Mouse (Mus musculus): ENCODE results near the gene Foxn2. TPM values are rescaled to one million over a fixed set of nuclear protein-coding genes. Genes with fewer than 3 reads are reported as not detected.
"Not testable (repeated sequence)": the region's sequence is repeated elsewhere in the genome, so short reads cannot be mapped to it uniquely, and the experiment has no call there.

The Foxn2 gene
- polyA plus RNA-seq, 1 experiment from 2014 or later = 10.4 TPM

DNA sequence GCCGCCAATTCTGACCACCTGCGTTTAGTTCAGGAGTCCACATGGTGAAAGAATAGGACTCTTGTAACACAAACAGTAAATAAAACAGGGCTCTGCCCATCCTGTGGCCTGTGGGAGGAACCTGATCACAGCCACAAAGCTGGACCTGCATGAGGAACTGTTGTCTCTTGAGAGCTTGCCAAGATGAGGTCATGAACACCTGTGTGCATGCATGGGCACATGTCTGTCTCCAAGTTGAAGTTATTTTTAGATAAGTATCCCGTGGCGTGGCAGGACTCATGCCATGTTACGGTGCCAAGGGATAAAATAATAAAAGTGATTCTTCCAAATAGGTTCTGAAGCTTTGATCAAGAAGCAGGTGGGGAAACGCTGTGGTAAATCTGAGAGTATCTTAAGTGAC, 19.3 kb upstream of the Foxn2 start:
- WGBS = 94% methylated on average over 6 of the region's 6 CpGs
- H3K27ac ChIP-seq = no peak overlapping the region
- ATAC-seq (ENCODE audit: low FRiP score) = no peak
- no peak overlapping the region for H3K9ac ChIP-seq
- no peaks in the 10 kb centered on the region for H3K9me3 ChIP-seq
- H3K27me3 ChIP-seq = no peaks in the 10 kb centered on the region
- H3K4me2 ChIP-seq = no peak overlapping the region
- no peaks in the 10 kb centered on the region for H3K36me3 ChIP-seq
- H3K4me3 ChIP-seq = no peak overlapping the region
- no peaks in the 10 kb centered on the region for H3K4me1 ChIP-seq (replicated peaks)

GRCm38 (mm10) chr17:88430719-88431118, 9.8 kb upstream of the Foxn2 start:
- no peak overlapping the region for H3K9ac ChIP-seq
- ATAC-seq (ENCODE audit: low FRiP score) = no peak
- 88% methylated on average over 2 of the region's 2 CpGs for WGBS
- no peak overlapping the region for H3K4me3 ChIP-seq
- H3K9me3 ChIP-seq = no peaks in the 10 kb centered on the region
- H3K27ac ChIP-seq = no peak overlapping the region
- no peaks in the 10 kb centered on the region for H3K27me3 ChIP-seq
- H3K36me3 ChIP-seq = no peaks in the 10 kb centered on the region
- no peaks in the 10 kb centered on the region for H3K4me1 ChIP-seq (replicated peaks)
- H3K4me2 ChIP-seq = no peak overlapping the region

DNA sequence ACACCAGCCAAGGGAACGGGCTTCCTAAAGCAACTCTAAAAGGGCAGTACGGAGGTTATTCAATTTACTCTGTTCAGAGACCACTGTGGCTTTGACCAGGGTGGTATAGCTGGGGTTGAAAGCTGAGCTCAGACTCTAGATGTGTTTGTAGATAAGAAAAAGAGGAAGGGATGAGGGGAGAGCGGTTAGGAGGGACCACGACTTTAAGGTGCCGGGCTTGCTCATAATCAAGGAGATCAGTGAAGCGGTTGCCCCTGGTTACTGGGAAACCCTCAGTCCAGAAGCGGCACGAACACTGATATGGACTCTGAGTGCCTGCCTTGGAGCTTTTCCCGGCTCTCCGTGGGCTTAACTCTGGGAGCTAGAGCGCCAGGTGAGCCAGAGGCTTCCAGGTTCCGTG, 9.0 kb upstream of the Foxn2 start:
- Histone ChIP-seq H3K4me2 (no peak overlapping the region), H3K36me3 (no peaks in the 10 kb centered on the region), H3K9me3 (no peaks in the 10 kb centered on the region), H3K27ac (no peak overlapping the region), H3K4me3 (no peak overlapping the region), H3K27me3 (no peaks in the 10 kb centered on the region), H3K9ac (no peak overlapping the region), H3K4me1 (replicated peaks) (no peaks in the 10 kb centered on the region)
- WGBS = 89% methylated on average over 12 of the region's 12 CpGs
- no peak for ATAC-seq (ENCODE audit: low FRiP score)

GRCm38 (mm10) chr17:88431987-88432386, 8.5 kb upstream of the Foxn2 start:
- Histone ChIP-seq H3K36me3 (no peaks in the 10 kb centered on the region), H3K27me3 (no peaks in the 10 kb centered on the region)
- 90% methylated on average over 10 of the region's 10 CpGs for WGBS

DNA sequence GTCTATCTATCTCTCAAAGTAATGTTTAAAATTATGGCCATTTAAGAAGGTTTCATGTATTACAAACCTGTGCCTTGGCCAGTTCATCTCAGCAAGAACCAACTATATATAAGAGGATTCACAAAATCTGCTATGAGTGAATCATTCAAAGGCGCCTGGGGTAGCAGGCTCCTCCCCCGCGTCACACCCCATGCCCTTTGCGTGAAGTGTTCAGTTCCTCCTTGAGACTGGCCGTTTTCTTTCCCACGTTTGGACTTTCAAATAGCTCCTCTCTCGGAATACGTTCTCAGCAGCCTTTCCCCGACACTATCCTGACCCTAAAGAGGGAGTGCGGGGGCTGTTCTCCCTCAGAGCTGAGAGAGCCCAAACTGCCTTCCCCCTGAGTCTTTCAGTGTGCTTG, 5.2 kb upstream of the Foxn2 start:
- H3K9me3 ChIP-seq = no peaks in the 10 kb centered on the region
- 80% methylated on average over 10 of the region's 10 CpGs for WGBS
- H3K9ac ChIP-seq = no peak overlapping the region
- no peaks in the 10 kb centered on the region for H3K27me3 ChIP-seq
- no peak for ATAC-seq (ENCODE audit: low FRiP score)
- no peak overlapping the region for H3K4me3 ChIP-seq
- H3K4me1 ChIP-seq (replicated peaks) = no peaks in the 10 kb centered on the region
- H3K4me2 ChIP-seq = no peak overlapping the region
- H3K36me3 ChIP-seq = no peaks in the 10 kb centered on the region
- no peak overlapping the region for H3K27ac ChIP-seq

More at GRCm38 (mm10) chr17:88431987-88432386, 8.5 kb upstream of the Foxn2 start:
- Histone ChIP-seq H3K9ac (no peak overlapping the region), H3K4me3 (no peak overlapping the region), H3K4me1 (replicated peaks) (no peaks in the 10 kb centered on the region), H3K9me3 (no peaks in the 10 kb centered on the region), H3K4me2 (no peak overlapping the region), H3K27ac (no peak overlapping the region)
- no peak for ATAC-seq (ENCODE audit: low FRiP score)

DNA sequence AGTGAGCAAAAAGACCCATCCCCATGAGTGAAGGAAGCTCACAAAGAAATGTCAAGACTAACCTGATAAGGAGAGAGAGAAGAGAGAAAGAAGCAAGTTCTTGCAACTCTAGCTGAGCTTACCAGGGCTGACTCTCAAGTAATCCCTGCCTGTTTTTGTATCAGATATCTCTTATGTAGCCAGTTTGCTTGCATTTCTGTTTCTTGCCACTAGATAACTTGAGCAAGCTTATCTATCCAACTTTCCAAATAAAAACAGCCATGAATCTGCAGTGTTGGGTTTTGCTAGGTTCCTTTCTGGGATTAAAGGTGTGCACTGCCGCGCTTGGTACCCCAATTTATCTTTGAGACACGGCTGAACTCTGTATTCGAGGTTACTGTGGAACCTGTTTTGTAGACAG, 4.2 kb upstream of the Foxn2 start:
- Histone ChIP-seq H3K4me2 (no peak overlapping the region), H3K27me3 (no peaks in the 10 kb centered on the region), H3K4me1 (replicated peaks) (no peaks in the 10 kb centered on the region), H3K9me3 (no peaks in the 10 kb centered on the region), H3K36me3 (no peaks in the 10 kb centered on the region), H3K27ac (no peak overlapping the region), H3K4me3 (no peak overlapping the region), H3K9ac (no peak overlapping the region)
- 92% methylated on average over 4 of the region's 4 CpGs for WGBS
- ATAC-seq (ENCODE audit: low FRiP score) = no peak

DNA sequence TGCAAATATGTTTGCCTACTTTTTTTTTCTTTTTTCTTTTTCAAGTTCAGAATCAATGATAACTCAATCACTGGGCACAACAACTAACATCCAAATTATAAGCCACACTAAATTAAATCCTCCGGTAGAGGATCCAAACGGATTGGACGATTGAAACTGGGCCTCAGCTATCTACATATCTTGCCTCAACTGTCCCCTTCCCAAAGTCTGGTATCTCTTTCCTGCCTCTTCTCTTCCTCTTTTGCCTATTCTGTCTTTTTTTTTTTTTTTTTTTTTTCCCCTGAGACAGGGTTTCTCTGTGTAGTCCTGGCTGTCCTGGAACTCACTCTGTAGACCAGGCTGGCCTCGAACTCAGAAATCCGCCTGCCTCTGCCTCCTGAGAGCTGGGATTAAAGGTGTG, 3.8 kb upstream of the Foxn2 start:
- not testable (repeated sequence) for H3K36me3 ChIP-seq; ATAC-seq (ENCODE audit: low FRiP score); H3K27ac ChIP-seq; H3K4me3 ChIP-seq; H3K9me3 ChIP-seq; H3K9ac ChIP-seq; H3K4me1 ChIP-seq (replicated peaks); H3K27me3 ChIP-seq; H3K4me2 ChIP-seq
- WGBS = 97% methylated on average over 5 of the region's 5 CpGs

DNA sequence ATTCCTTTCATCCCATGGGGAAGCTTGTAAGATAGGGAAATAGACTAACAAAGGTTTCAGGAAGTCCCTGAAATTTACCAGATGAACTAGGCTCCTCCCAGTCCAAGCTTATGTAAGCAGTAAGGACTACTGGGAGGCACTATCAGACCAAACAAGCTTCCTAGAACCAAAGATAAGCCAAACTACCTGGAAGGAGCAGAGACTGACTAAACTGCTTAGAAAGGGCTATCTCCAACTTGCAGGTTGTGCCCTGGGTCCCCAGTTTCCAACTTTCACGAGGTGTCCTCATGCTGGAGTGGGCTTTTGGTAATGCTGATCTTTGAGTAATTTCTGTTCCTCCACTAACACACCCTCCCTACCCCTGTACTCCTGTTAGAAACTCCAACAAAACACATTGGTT, 3.1 kb upstream of the Foxn2 start:
- Histone ChIP-seq H3K4me3 (no peak overlapping the region), H3K36me3 (no peaks in the 10 kb centered on the region), H3K9ac (no peak overlapping the region), H3K4me2 (no peak overlapping the region), H3K4me1 (replicated peaks) (no peaks in the 10 kb centered on the region), H3K9me3 (no peaks in the 10 kb centered on the region), H3K27me3 (no peaks in the 10 kb centered on the region), H3K27ac (no peak overlapping the region)
- ATAC-seq (ENCODE audit: low FRiP score) = no peak
- WGBS = 84% methylated on average over 1 of the region's 1 CpGs

GRCm38 (mm10) chr17:88439536-88440050, 918 bp upstream of the Foxn2 start:
- Histone ChIP-seq H3K27me3 (no peaks in the 10 kb centered on the region), H3K27ac (no peak overlapping the region), H3K9me3 (no peaks in the 10 kb centered on the region), H3K4me2 (peak overlapping the region; percentile 66), H3K4me3 (peak overlapping the region; percentile 89), H3K36me3 (no peaks in the 10 kb centered on the region), H3K4me1 (replicated peaks) (peaks cover 4% of the 10 kb centered on the region), H3K9ac (peak overlapping the region; percentile 89; the same call in 1 of the 2 replicates)
- 0 out of 2 replicates have a peak, but pooled peaks have one; percentile 21 for ATAC-seq (ENCODE audit: low FRiP score)
- WGBS = 89% methylated on average over 12 of the region's 12 CpGs

DNA sequence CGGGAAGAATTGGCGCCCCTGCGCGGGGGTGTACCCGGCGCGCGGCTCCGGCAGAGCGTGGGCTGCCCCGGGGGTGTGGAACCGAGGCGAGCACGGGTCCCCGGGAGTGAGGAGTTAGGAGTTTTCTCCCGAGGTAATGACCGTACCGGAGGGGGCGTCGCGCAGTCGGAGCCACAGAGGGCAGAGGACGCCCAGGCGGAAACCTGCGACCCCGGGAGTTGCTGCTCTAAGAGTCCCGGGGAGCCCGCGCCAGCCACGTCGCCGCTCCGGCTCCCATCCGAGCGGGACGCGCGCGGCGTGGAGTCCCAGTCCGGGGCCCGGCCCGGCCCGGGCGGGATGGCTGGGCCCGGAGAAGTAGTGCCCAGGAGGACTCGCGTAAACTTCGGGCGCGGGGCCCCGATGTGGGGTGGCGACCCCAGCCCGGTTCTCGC, 505 bp downstream of the Foxn2 start:
- Histone ChIP-seq H3K9me3 (no peaks in the 10 kb centered on the region), H3K36me3 (no peaks in the 10 kb centered on the region), H3K27me3 (no peaks in the 10 kb centered on the region), H3K4me1 (replicated peaks) (peaks cover 4% of the 10 kb centered on the region), H3K9ac (peak overlapping the region; percentile 89), H3K4me2 (peak overlapping the region; percentile 84), H3K4me3 (peak overlapping the region; percentile 89), H3K27ac (peak overlapping the region; percentile 94)
- WGBS = under 1% methylated on average over 55 of the region's 55 CpGs
- peak; percentile 67 for ATAC-seq (ENCODE audit: low FRiP score)

DNA sequence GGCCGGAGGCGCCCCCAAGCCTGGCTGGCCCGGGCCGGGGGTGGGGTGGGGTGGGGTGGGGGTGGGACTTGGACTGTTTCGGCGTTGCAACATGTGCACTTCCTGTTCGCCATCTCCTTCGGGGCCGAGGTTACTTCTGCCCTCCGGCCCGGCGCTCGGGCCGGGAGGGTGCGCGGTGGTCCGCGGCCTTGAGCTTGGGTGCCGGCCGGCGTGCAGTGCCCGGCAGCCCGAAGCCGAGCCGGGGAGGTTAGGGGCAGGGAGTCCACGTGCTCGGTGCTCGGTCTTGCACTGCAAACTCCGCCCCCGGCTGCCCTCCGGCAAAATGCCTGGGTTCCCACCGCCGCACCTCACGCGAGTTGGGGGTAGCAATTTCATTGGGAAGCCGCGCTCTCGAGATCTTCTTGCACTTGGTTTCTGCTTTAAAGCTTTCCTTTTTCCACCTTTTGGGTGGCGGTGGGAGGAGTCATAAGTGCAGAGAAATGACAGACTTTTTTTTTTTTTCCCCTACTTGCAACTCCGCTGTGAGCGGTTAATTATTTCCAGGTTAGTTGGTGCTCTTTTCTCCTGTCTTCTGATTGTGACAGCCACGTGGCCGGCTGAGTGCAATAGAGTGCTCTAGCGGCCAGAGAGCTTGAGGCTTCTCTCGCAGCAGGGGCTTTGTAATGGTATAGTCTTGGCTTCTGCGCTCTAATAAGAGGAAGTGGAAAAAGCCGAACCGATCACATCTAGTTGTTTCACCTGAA, 1.1 kb downstream of the Foxn2 start:
- WGBS = under 1% methylated on average over 48 of the region's 48 CpGs
- Histone ChIP-seq H3K9ac (peak overlapping the region; percentile 89), H3K4me3 (peak overlapping the region; percentile 89), H3K4me1 (replicated peaks) (peaks cover 4% of the 10 kb centered on the region), H3K9me3 (no peaks in the 10 kb centered on the region), H3K36me3 (no peaks in the 10 kb centered on the region), H3K27me3 (no peaks in the 10 kb centered on the region), H3K27ac (peak overlapping the region; percentile 94), H3K4me2 (peak overlapping the region; percentile 84)
- peak; percentile 50 for ATAC-seq (ENCODE audit: low FRiP score)

DNA sequence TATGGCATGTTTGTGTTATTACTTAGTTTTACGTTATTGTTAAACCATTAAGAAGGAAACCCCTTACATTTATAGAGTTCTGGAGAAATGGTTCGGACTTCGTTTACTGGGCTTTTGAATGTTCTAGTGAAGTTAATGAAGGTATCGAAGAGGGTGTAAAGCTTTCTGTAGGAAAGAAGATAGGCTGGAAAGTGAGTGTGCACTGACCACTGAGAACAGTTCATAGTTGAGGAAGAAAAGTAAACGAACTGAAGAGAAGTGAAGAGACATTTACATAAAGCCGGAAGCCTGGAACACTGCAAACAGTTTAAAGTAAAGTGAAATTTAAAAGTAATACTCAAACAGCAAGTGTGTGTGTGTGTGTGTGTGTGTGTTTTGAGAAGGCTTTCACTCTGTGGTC, 2.1 kb downstream of the Foxn2 start:
- peak overlapping the region; percentile 22 for H3K4me2 ChIP-seq
- 84% methylated on average over 6 of the region's 6 CpGs for WGBS
- no peak overlapping the region for H3K27ac ChIP-seq
- H3K4me3 ChIP-seq = no peak overlapping the region
- no peaks in the 10 kb centered on the region for H3K27me3 ChIP-seq
- H3K36me3 ChIP-seq = no peaks in the 10 kb centered on the region
- peaks cover 4% of the 10 kb centered on the region for H3K4me1 ChIP-seq (replicated peaks)
- H3K9ac ChIP-seq = no peak overlapping the region
- ATAC-seq (ENCODE audit: low FRiP score) = no peak
- H3K9me3 ChIP-seq = no peaks in the 10 kb centered on the region

- H3K27me3 ChIP-seq = no peaks in the 10 kb centered on the region
- no peak overlapping the region for H3K27ac ChIP-seq
- H3K4me2 ChIP-seq = no peak overlapping the region
- no peak overlapping the region for H3K4me3 ChIP-seq
- 88% methylated on average over 6 of the region's 6 CpGs for WGBS
- no peak for ATAC-seq (ENCODE audit: low FRiP score)
- peaks cover 4% of the 10 kb centered on the region for H3K4me1 ChIP-seq (replicated peaks)
- no peaks in the 10 kb centered on the region for H3K9me3 ChIP-seq
- H3K36me3 ChIP-seq = no peaks in the 10 kb centered on the region
- H3K9ac ChIP-seq = no peak overlapping the region
These were observed 2.7 kb downstream of the Foxn2 start for GRCm38 (mm10) chr17:88443186-88443585.

Data from hindbrain, embryonic 13.5 days (tissue).